Mouse (Mus musculus) frontal cortex, postnatal 14 days (tissue): ENCODE measurements at regions not wholly inside any gene's neighbourhood (a gene's known extent, or its start where the extent isn't known, plus 50 kb on each side); places are given as distances from the start of the nearest gene placed in this dataset.
A peak's percentile ranks its signal among the peaks of the same experiment; 100 is the strongest.
"Not testable (repeated sequence)": the region's sequence is repeated elsewhere in the genome, so short reads cannot be mapped to it uniquely, and the experiment has no call there.

Experiments used
- DNase-seq, 2 experiments: peaks; one replicate each; pipeline ENCODE4 v3.0.0; 2022; ENCODE audit warnings: low spot score in 2 of 2

GRCm38 (mm10) chr14:104208040-104208816, 259.6 kb downstream of the Pou4f1 start:
- no peak for DNase-seq

- DNase-seq = no peak
These were observed 261.2 kb downstream of the Pou4f1 start for GRCm38 (mm10) chr14:104206602-104207001.

GRCm38 (mm10) chr14:104203239-104203986, 264.4 kb downstream of the Pou4f1 start:
- no peak for DNase-seq

GRCm38 (mm10) chr14:104193198-104193597, 274.6 kb downstream of the Pou4f1 start:
- DNase-seq = no peak

- DNase-seq = no peak
These were observed 292.7 kb downstream of the Pou4f1 start for GRCm38 (mm10) chr14:104175122-104175521.

GRCm38 (mm10) chr14:104146841-104147240, 302.6 kb upstream of the Ednrb start:
- no peak for DNase-seq

- DNase-seq = no peak
These were observed 301.2 kb upstream of the Ednrb start for GRCm38 (mm10) chr14:104145395-104145794.

- no peak for DNase-seq
These were observed 271.1 kb upstream of the Ednrb start for GRCm38 (mm10) chr14:104114986-104115951.

- no peak for DNase-seq
These were observed 270.0 kb upstream of the Ednrb start for GRCm38 (mm10) chr14:104114182-104114581.

- no peak for DNase-seq
These were observed 269.2 kb upstream of the Ednrb start for GRCm38 (mm10) chr14:104113448-104113847.

- no peak for DNase-seq
These were observed 242.2 kb upstream of the Ednrb start for GRCm38 (mm10) chr14:104086381-104086780.

- not testable (repeated sequence) for DNase-seq
These were observed 220.0 kb upstream of the Ednrb start for GRCm38 (mm10) chr14:104064199-104064598.

GRCm38 (mm10) chr14:104053697-104054096, 209.5 kb upstream of the Ednrb start:
- DNase-seq = no peak

- DNase-seq = peak; percentile 29 to 68
These were observed 194.6 kb upstream of the Ednrb start for GRCm38 (mm10) chr14:104038628-104039325.

- no peak for DNase-seq
These were observed 189.4 kb upstream of the Ednrb start for GRCm38 (mm10) chr14:104033606-104034005.

- DNase-seq = no peak
These were observed 186.7 kb upstream of the Ednrb start for GRCm38 (mm10) chr14:104030784-104031470.

GRCm38 (mm10) chr14:104029668-104030530, 185.7 kb upstream of the Ednrb start:
- no peak for DNase-seq

GRCm38 (mm10) chr14:104027900-104028285, 183.7 kb upstream of the Ednrb start:
- DNase-seq = no peak

GRCm38 (mm10) chr14:104027077-104027899, 183.1 kb upstream of the Ednrb start:
- DNase-seq = peak in 1 of 2 experiments; percentile 19
